Mouse (Mus musculus) ES-CJ7 (cell line): ENCODE data around the gene Arhgap20.

ENCODE experiments used
- DNase-seq: peaks from one replicate; pipeline ENCODE4 v3.0.0; 2011; ENCODE audit warnings: low read depth, low spot score

Gene Arhgap20

DNA sequence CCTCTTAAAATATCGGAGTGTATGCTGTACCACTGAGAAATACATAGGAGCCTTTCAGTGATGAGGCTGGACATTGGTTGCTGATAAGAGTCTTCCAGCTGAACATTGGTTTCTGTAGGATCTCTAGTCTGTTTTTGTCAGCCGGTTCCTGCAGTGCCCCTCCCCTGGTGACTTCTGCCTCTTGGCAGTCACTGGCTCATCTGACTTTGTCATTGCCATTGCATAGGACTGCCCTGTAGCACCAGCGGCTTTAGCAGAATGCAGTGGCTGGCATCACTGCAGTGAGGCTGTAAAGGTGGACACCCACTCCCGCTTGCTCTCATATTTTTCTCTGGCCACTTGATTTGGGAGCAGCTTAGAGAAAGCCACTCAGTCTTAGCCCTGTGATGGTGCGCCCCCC, 33.1 kb downstream of the Arhgap20 start:
- no peak for DNase-seq

DNA sequence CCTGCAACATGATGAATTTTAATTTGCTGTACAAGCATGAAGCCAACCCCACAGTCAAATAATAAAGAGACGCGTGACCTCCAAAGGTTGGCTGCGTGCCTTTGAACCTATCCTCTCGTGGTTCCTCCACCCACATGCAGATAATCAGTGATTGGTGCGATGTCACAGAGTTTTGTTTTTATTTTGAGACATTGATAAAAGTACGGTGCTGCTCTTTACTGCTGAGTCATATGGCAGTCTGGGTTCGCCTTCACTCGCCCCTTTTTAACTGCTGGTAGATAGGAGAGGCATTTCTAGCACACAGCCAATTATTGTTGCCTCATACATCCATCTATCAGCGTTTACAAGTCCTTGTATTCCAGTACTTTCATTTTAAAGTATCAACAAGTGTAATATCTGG, 34.0 kb downstream of the Arhgap20 start:
- no peak for DNase-seq

DNA sequence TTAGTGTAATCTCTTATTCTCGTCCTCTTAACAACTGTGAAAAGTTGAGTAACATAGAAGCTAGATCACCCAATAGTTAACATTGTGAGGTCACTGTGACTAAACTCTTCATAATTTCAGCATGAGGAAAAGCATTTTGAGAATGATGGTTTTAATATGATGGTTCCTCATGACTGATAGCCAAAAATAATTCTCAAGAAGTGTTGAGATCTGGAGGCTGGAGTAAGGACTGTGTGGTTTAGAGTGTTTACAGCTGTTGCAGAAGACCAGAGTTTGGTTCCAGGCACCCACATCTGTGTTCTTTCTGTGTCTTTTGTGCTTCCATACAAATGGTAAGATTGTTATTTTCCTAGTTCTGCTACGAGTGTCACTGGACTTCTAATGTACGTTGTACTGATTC, 42.1 kb downstream of the Arhgap20 start:
- DNase-seq = no peak

DNA sequence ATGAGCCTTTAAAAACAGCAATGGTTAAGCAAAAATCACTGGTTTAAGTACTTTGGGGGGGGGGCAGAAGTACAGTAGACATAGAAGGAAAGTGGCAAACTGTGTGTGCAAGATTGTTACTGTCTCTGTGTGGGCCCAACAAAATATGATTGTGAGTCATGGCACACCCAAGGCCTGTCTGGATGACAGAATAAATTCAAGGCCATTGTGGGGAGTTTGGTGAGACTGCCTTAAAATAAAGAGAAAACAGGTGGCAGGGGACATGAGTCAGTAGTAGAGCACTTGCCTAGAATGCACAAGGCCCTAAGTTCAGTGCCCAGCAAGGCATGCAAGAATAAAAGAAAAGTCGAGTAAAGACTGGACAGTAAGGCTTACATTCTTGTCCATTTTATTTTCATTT, 47.8 kb downstream of the Arhgap20 start:
- no peak for DNase-seq

DNA sequence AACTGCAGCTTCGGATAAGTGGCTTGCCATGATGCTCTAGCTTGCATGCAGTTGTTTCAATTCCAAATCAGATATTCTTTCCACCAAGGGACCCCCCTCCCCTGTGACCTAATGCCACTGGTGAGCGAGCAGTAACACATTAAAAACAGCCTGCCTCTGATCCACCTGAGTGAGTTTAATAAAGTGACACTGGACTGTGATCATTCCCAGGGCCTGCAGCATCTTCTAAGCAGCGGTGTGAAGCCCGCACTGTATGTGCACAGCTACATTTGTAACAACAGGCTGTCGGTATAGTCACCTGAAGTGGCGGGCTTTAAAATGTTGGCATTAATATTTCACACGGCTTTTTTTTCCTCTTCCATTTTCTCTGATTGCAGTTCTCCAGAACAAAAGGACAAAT, 59.4 kb downstream of the Arhgap20 start:
- DNase-seq = no peak

DNA sequence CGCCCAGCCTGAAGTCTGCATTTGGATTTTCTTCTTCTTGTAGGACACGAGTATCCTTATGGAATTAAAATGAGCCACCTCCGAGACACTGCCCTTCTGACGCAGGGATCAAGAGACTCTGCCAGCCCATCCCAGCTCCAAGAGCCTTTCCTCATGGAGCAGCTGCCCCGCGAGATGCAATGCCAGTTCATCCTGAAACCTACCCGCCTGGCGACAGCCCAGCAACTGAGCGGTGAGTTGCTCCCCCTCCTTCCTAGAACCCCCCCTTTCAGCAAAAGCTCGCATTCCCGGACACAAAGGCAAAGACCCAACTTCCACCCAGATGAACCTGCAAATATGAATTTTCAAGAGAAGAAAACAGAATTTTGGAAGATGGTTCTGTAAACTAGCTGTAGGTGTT, 66.5 kb downstream of the Arhgap20 start:
- no peak for DNase-seq

DNA sequence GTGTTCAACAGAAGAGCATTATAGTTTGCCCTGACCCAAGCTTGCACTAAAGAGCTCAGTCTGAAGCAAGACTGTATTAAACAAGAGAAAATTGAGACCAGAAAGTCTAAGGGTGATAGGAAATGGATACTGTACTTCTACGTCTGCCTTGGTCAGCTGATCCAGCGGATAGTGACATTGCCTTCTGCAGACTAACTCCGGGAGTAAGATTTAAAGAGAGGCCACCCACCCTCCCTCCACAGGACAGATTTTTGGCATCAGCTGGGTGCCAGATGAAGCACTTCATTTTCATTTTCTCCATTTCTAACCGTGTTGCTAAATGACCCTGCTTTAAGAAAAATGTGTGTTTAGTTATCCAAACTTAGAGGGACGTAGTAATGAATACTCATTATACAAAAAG, 67.2 kb downstream of the Arhgap20 start:
- no peak for DNase-seq

DNA sequence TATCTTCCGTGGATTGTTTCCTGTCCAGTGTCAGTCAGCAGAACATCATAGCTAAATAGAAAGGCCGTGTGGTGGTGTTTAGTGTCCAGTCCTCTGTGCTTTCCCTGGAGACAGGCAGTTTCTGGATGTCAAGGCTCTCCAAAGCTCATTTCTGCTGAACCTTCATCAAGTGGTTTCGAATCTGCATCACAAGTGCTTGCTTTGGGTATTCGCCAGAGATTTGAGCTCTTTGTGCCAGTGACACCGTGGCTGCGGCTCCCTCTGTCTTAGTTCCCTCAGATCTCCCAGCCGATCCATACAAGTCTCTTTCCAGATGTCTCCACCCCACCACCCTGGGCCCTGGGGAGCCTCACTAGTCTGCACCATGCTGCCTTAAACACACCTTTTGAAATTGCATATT, 72.6 kb downstream of the Arhgap20 start:
- no peak for DNase-seq

DNA sequence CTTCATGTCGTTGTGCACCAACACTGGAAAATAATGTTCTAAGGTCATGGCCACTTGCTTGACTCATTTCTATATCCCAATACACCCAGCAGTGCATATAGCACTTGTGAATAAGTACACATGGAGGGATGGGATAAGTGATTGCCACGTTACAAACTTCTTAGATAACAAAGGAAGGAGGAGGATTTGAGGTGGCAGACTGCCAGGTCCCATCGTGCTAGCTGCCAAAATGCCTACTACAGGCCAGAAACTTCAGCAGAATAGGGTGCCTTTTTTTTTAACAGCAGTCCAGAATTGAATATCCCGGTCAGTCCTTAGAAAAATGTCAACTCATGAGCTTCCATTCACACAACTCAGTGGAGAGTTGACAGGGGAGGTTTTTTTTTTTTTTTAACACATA, 78.1 kb downstream of the Arhgap20 start:
- DNase-seq = no peak

DNA sequence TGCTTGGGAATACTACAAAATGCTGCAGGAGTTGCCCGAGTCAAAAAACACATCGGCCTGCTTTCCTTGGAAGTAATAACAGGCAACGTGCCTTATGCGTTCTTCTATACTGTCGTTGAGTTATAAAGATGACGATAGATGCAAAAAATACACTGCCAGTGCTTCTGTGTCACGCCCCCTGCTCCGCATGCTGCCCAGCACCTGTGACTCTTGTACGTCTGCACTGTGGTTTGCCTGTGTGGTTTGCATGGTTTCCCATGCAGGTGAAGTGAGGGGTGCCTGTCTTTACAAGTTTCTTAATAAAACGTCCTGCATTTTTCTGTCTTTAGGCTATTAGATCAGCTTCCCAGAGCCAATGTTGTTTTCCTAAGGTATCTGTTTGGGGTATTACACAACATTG, 80.7 kb downstream of the Arhgap20 start:
- no peak for DNase-seq

DNA sequence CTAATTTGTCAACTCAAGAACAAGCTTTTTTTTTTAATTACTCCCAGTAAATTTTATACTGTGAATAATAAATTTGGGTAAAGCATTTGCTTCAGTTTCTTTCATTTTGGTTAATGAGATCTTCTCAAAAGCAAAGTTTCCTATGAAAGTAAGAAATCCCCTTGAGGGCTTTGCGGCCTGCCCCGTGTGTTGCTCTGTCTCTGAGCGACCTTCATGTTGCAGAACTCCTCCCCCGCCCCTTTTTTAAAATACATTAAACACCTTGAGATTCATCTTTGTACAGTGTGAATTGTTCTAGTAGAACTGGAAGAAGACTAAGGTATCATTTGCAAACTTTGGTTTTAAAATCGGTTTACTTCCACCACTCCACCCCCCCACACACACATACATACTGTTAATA, 88.6 kb downstream of the Arhgap20 start:
- no peak for DNase-seq

DNA sequence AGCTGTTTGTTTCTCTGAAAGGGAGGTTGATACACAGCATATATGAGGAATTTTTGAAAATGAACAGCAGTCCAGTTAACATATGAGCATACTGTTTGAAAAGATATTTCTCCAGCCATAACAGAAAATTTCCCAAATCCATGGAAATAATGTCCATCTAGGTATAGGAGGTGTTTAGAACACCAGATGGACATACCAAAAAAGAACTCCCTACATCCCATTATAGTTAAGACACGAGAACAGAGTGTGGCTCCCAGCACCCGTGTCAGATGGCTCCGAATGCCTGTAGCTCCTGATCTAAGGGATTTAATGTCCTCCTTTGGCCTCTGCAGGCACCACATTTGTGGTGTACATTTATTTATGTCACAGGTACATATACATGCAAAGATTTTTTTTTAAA, 99.1 kb downstream of the Arhgap20 start:
- no peak for DNase-seq

DNA sequence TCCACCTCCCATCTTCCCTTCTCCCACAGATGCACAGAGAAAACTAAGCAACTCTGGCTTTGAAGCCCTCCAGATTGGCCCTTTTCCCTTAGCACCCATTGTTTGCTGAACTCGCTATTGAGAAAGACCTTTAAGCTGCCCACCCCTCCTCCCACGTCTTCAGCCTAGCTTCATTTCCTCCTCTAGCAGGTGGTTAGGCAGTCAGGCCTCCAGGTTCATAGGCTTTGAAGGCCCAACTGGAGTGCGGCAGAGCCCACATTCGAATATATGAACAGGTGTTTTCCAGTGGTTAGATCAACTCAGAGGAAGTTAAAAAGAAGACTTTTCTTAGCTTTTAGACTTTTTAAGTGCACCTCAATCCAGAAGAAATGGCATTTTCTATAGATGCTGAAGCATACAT, 101.5 kb downstream of the Arhgap20 start:
- DNase-seq = no peak

DNA sequence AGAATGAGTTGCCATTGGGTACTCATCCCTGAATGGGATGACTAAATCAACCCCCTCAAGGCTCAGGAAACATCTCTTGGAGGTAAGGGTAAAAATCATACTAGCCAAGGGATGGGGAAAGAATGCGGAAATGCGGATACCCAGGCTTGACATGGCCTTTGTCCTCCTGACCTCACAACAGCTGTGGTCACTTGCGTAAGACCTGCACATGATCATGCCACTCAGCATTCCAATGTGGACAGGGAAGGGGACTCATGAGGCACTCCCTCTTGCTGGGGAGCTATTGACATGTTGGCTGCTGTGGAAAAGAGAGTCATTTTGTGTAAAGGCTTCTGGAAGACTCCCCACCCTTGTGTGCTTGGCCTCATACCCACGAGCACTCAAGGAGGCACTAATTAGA, 103.9 kb downstream of the Arhgap20 start:
- DNase-seq = no peak

DNA sequence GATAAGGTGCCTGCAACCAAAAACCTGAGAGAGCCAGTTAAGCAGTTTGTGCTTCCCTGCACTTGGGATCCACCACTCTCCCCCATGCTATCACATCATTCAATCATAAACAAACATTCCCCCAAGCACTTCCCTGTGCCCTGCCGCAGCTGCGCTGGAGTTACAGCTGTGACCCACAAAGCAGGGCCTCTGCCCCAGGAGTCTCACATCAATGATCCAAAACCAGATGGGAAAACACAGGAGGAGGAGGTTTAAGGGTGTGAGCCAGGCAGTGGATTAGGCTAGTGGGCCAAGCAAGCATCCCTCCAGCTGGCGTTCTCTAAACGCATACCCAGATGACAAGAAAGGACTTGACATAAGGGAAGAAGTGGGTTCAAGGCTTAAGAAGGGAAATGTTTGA, 109.2 kb downstream of the Arhgap20 start:
- DNase-seq = no peak

DNA sequence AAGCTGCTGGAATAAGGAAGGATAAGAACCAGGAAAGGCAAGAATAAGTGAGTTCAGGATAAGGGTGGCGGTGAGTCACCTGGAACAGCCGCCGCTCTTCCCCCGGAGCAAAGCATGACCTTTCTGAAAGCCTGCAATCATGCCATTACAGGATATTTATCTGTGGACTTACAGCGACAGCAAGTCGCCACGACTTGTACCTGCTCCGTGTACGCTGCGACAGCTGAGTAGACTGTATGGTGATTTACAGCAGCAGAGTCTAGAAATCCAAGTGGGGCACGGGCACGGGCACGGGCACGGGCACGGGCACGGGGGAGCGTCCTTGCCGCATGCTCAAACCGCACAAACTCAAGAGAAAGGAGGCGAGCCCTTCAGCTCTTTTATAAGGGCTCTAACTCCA, 110.4 kb downstream of the Arhgap20 start:
- DNase-seq = no peak

DNA sequence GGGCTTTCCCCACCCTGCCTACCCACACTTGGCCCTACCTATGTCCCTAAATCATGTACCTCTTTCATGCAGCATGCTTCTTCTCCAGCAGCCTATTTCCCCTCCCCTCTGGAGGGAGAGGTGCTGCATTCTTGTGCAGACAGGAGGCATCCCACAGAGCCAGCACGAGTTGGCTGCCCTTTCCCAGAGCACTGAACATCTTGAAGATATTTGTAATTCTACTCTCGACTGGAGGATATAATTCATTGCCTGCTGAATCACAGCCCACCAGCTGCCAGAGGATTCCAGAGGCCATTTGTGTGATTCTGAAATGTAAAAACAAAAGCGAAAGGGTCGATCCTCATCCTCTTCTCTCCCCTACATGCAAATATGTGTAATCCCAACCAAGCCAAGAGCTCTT, 116.2 kb downstream of the Arhgap20 start:
- DNase-seq = no peak

DNA sequence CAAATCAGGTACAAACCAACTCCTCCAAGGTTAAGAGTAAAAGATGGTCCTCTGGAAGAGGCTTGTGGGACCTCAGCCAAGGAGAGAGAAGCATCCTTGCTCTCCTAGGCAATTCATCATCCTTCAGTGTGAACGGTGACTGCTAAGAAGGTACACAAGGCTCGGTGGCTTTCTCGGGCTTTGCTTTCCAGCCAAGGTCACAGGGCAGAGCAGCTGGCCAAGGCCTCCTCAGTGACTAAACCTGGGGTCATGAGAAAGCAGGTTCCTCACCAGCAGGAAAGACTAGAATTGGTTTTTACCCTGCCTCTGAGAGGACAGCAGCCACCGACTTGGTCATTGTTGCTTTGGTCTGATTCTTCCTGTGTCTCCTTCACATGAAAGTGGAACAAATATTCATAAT, 116.7 kb downstream of the Arhgap20 start:
- no peak for DNase-seq

DNA sequence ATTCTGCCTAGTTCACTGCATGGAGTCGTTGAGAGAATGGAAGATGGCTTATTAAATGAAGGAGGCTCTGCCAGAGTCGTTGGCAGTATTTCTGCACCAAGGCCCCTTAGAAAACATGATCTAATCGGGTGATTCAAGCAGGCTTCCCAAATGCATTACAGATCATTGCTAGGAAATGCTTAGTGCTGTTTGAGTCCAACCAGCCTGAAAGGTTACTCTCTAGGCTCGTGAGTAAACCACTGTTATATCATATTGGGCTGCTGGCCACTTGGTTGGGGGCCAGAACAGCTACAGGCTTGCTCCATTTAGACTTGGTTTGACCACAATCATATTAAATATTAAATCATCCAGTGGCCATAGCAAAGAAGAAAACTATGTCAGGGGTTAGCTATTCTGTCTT, 118.2 kb downstream of the Arhgap20 start:
- no peak for DNase-seq

DNA sequence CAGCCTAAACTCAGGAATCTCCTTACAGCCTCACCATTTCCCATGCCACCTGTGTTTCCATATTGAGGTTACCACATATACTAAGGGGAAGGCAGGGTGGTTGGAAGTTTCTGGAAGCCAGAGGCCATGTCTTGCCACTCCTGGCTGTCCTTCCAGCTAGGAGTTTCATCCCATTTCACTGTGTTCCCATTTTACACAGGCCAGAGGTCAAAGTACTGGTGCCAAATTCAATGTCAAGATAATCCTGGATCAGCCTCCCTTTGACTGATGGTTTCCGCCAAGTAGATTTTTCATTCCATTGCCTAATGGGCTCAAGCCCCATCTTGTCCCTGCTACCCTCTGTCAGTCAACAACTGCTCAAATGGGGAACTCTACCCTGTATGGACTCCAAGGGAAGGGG, 127.8 kb downstream of the Arhgap20 start:
- no peak for DNase-seq
